Mouse (Mus musculus) macrophage (primary cell): Measurements from ENCODE around the gene Gas7. TPM values are rescaled to one million over a fixed set of nuclear protein-coding genes. Genes with fewer than 3 reads are reported as not detected.

ENCODE experiments used
- H3K27ac ChIP-seq: fragments of 350-480 bp; formaldehyde crosslinking; 2 replicates; pipeline ENCODE4 v1.9.0; 2021
- H3K36me3 ChIP-seq: fragments of 350-480 bp; formaldehyde crosslinking; 2 replicates; pipeline ENCODE4 v1.9.0; 2021; ENCODE audit errors: inconsistent target
- H3K4me3 ChIP-seq: fragments of 350-480 bp; formaldehyde crosslinking; 2 replicates; pipeline ENCODE4 v1.9.0; 2021; ENCODE audit errors: inconsistent target
- H3K79me2 ChIP-seq: fragments of 350-480 bp; formaldehyde crosslinking; 2 replicates; pipeline ENCODE4 v1.9.0; 2021; ENCODE audit errors: inconsistent target
- WGBS: methylation state at CpG from one replicate; pipeline ENCODE4 v1.1.7; 2026; ENCODE audit warnings: inconsistent platforms; ENCODE audit not compliant: missing documents; 5-methylcytosine and 5-hydroxymethylcytosine counted together
- polyA plus RNA-seq: library from polyadenylated mRNA; stranded (reverse); fragments of 250-400 nt; gene quantifications from 3 replicates; pipeline ENCODE4 v1.2.4, GENCODE M21; 2018; ENCODE audit warnings: inconsistent platforms

Gene Gas7
- polyA plus RNA-seq, 1 experiment from 2014 or later, result 113 TPM

GRCm38 (mm10) chr11:67648651-67649407 lies 193.6 kb downstream of the Gas7 start:
- Histone ChIP-seq H3K36me3 (peaks cover 44% of the 10 kb centered on the region), H3K4me3 (no peak overlapping the region), H3K27ac (no peak overlapping the region), H3K79me2 (peaks cover 32% of the 10 kb centered on the region; the same call in 1 of the 2 replicates)
- WGBS, result 89% methylated on average over 11 of the region's 11 CpGs

GRCm38 (mm10) chr11:67649971-67650707 lies 194.9 kb downstream of the Gas7 start:
- 68% methylated on average over 10 of the region's 10 CpGs for WGBS
- no peak overlapping the region for H3K27ac ChIP-seq
- peaks cover 32% of the 10 kb centered on the region; the same call in 1 of the 2 replicates for H3K79me2 ChIP-seq

GRCm38 (mm10) chr11:67651731-67652130 lies 196.5 kb downstream of the Gas7 start:
- no peak overlapping the region for H3K4me3 ChIP-seq

More at GRCm38 (mm10) chr11:67649971-67650707, 194.9 kb downstream of the Gas7 start:
- Histone ChIP-seq H3K4me3 (no peak overlapping the region), H3K36me3 (peaks cover 49% of the 10 kb centered on the region; the same call in 1 of the 2 replicates)

GRCm38 (mm10) chr11:67652194-67652892 lies 197.1 kb downstream of the Gas7 start:
- 25% methylated on average over 8 of the region's 14 CpGs for WGBS
- no peak overlapping the region for H3K27ac ChIP-seq
- H3K79me2 ChIP-seq, result peaks cover 32% of the 10 kb centered on the region; the same call in 1 of the 2 replicates
- H3K36me3 ChIP-seq, result peaks cover 52% of the 10 kb centered on the region; the same call in 1 of the 2 replicates
- H3K4me3 ChIP-seq, result no peak overlapping the region

More at GRCm38 (mm10) chr11:67651731-67652130, 196.5 kb downstream of the Gas7 start:
- Histone ChIP-seq H3K79me2 (peaks cover 32% of the 10 kb centered on the region; the same call in 1 of the 2 replicates), H3K27ac (no peak overlapping the region), H3K36me3 (peaks cover 56% of the 10 kb centered on the region; the same call in 1 of the 2 replicates)
- 89% methylated on average over 6 of the region's 6 CpGs for WGBS

- Histone ChIP-seq H3K79me2 (peaks cover 31% of the 10 kb centered on the region; the same call in 1 of the 2 replicates), H3K4me3 (no peak overlapping the region), H3K27ac (no peak overlapping the region), H3K36me3 (peaks cover 52% of the 10 kb centered on the region; the same call in 1 of the 2 replicates)
- WGBS, result 53% methylated on average over 6 of the region's 6 CpGs
These were observed 197.6 kb downstream of the Gas7 start for GRCm38 (mm10) chr11:67652893-67653255.

GRCm38 (mm10) chr11:67653521-67654090 lies 198.4 kb downstream of the Gas7 start:
- Histone ChIP-seq H3K79me2 (peaks cover 24% of the 10 kb centered on the region; the same call in 1 of the 2 replicates), H3K36me3 (peaks cover 52% of the 10 kb centered on the region; the same call in 1 of the 2 replicates), H3K4me3 (no peak overlapping the region), H3K27ac (no peak overlapping the region)
- WGBS, result 90% methylated on average over 8 of the region's 9 CpGs

GRCm38 (mm10) chr11:67654514-67654913 lies 199.3 kb downstream of the Gas7 start:
- 92% methylated on average over 4 of the region's 4 CpGs for WGBS
- Histone ChIP-seq H3K36me3 (peaks cover 60% of the 10 kb centered on the region; the same call in 1 of the 2 replicates), H3K4me3 (no peak overlapping the region), H3K79me2 (peaks cover 22% of the 10 kb centered on the region; the same call in 1 of the 2 replicates), H3K27ac (no peak overlapping the region)

GRCm38 (mm10) chr11:67655236-67655959 lies 200.2 kb downstream of the Gas7 start:
- Histone ChIP-seq H3K27ac (no peak overlapping the region), H3K4me3 (no peak overlapping the region), H3K36me3 (peaks cover 69% of the 10 kb centered on the region; the same call in 1 of the 2 replicates), H3K79me2 (peaks cover 15% of the 10 kb centered on the region; the same call in 1 of the 2 replicates)
- 92% methylated on average over 17 of the region's 17 CpGs for WGBS

GRCm38 (mm10) chr11:67656366-67656765 lies 201.1 kb downstream of the Gas7 start:
- Histone ChIP-seq H3K27ac (no peak overlapping the region), H3K4me3 (no peak overlapping the region), H3K79me2 (peaks cover 5% of the 10 kb centered on the region; the same call in 1 of the 2 replicates), H3K36me3 (peaks cover 70% of the 10 kb centered on the region)
- WGBS, result 75% methylated on average over 7 of the region's 7 CpGs

GRCm38 (mm10) chr11:67656811-67657210 lies 201.6 kb downstream of the Gas7 start:
- WGBS, result 92% methylated on average over 9 of the region's 9 CpGs
- Histone ChIP-seq H3K4me3 (no peak overlapping the region), H3K27ac (no peak overlapping the region), H3K79me2 (peaks cover under 1% of the 10 kb centered on the region; the same call in 1 of the 2 replicates), H3K36me3 (peaks cover 72% of the 10 kb centered on the region)

GRCm38 (mm10) chr11:67657685-67658382 lies 202.6 kb downstream of the Gas7 start:
- Histone ChIP-seq H3K27ac (no peak overlapping the region), H3K4me3 (no peak overlapping the region), H3K36me3 (peaks cover 72% of the 10 kb centered on the region), H3K79me2 (no peaks in the 10 kb centered on the region)
- 58% methylated on average over 11 of the region's 11 CpGs for WGBS

- Histone ChIP-seq H3K36me3 (peaks cover 75% of the 10 kb centered on the region), H3K27ac (no peak overlapping the region), H3K4me3 (no peak overlapping the region), H3K79me2 (no peaks in the 10 kb centered on the region)
- 92% methylated on average over 8 of the region's 8 CpGs for WGBS
These were observed 206.2 kb downstream of the Gas7 start for GRCm38 (mm10) chr11:67661465-67661864.

GRCm38 (mm10) chr11:67663437-67663836 lies 208.2 kb downstream of the Gas7 start:
- H3K36me3 ChIP-seq, result peaks cover 95% of the 10 kb centered on the region
- WGBS, result 92% methylated on average over 4 of the region's 4 CpGs
- no peak overlapping the region for H3K27ac ChIP-seq
- H3K4me3 ChIP-seq, result no peak overlapping the region
- no peaks in the 10 kb centered on the region for H3K79me2 ChIP-seq
